Mouse (Mus musculus): ENCODE measurements around the gene Nr5a1.

- TF ChIP-seq CTCF (IDR thresholded peaks at IDR 0.05; ENCODE audit: borderline replicate concordance, insufficient read depth, low read depth, low read length) (no peak), POLR2A (IDR thresholded peaks at IDR 0.05; ENCODE audit: borderline replicate concordance, insufficient read depth, low read length) (no peak)
Measured at GRCm38 (mm10) chr2:38712769-38713125, 1.6 kb downstream of the Nr5a1 start.

Measured in cerebellum, adult 2 months (tissue).